Mouse (Mus musculus) forebrain, embryonic 11.5 days (tissue): ENCODE measurements around the gene Donson. TPM values are rescaled to one million over a fixed set of nuclear protein-coding genes. Genes with fewer than 3 reads are reported as not detected.
"Not testable (repeated sequence)": the region's sequence is repeated elsewhere in the genome, so short reads cannot be mapped to it uniquely, and the experiment has no call there.

Experiments
- ATAC-seq: fragments of 200-750 bp; cut with Nextera tagmentation; replicated peaks from 2 replicates; pipeline ENCODE4 v1.8.0; 2017; ENCODE audit warnings: moderate TSS enrichment; ENCODE audit not compliant: low FRiP score
- DNase-seq: peaks from one replicate; pipeline ENCODE4 v3.0.0-alpha.2; 2017; ENCODE audit warnings: low spot score
- H3K27ac ChIP-seq: fragments of 300-500 bp; sonication (generic); 2 replicates; pipeline ENCODE4 v1.5.1; 2014; ENCODE audit warnings: low read depth, low read length
- H3K27me3 ChIP-seq: fragments of 300-500 bp; sonication (generic); 2 replicates; pipeline ENCODE4 v1.6.1; 2014; ENCODE audit warnings: mild to moderate bottlenecking, low read length, mixed read lengths; ENCODE audit not compliant: control insufficient read depth, insufficient read depth
- H3K36me3 ChIP-seq: fragments of 300-500 bp; sonication (generic); 2 replicates; pipeline ENCODE4 v1.6.1; 2014; ENCODE audit warnings: mild to moderate bottlenecking, low read length, moderate library complexity, mixed read lengths; ENCODE audit not compliant: control insufficient read depth, insufficient read depth
- H3K4me1 ChIP-seq: fragments of 300-500 bp; sonication (generic); replicated peaks from 2 replicates; pipeline ENCODE4 v1.6.1; 2014; ENCODE audit warnings: low read length, mixed read lengths; ENCODE audit not compliant: control insufficient read depth, insufficient read depth
- H3K4me2 ChIP-seq: fragments of 300-500 bp; sonication (generic); 2 replicates; pipeline ENCODE4 v1.6.1; 2014; ENCODE audit warnings: low read depth, mild to moderate bottlenecking, low read length, moderate library complexity, mixed read lengths; ENCODE audit not compliant: severe bottlenecking
- H3K4me3 ChIP-seq: fragments of 300-500 bp; sonication (generic); 2 replicates; pipeline ENCODE4 v1.5.1; 2014; ENCODE audit warnings: low read depth, low read length
- H3K9ac ChIP-seq: fragments of 300-500 bp; sonication (generic); 2 replicates; pipeline ENCODE4 v1.6.1; 2014; ENCODE audit warnings: low read length
- H3K9me3 ChIP-seq: fragments of 300-500 bp; sonication (generic); 2 replicates; pipeline ENCODE4 v1.6.1; 2016; ENCODE audit warnings: low read length, mixed read lengths; ENCODE audit not compliant: control insufficient read depth
- WGBS: fragments of 180-500 bp; shearing (Covaris S2); extraction: QIAGEN DNeasy Blood & Tissue Kit; methylation state at CpG from one replicate; pipeline ENCODE4 v1.1.7; 2014; 5-methylcytosine and 5-hydroxymethylcytosine counted together
- polyA plus RNA-seq: library from polyadenylated mRNA; unstranded; fragments of >200 nt; fragmentation: Nextera tagmentation; extraction: Ambion mirVana; gene quantifications from 2 replicates; pipeline ENCODE4 v1.2.1, GENCODE M21; 2014

Donson gene
- polyA plus RNA-seq, 1 experiment from 2014 or later: 42.1 TPM

- not testable (repeated sequence) for H3K27ac ChIP-seq, H3K9me3 ChIP-seq, H3K9ac ChIP-seq, DNase-seq, H3K4me2 ChIP-seq, ATAC-seq, H3K4me1 ChIP-seq, H3K27me3 ChIP-seq, H3K36me3 ChIP-seq, H3K4me3 ChIP-seq
- WGBS: no CpG with 5 or more reads among the region's 2 CpGs
Measured at GRCm38 (mm10) chr16:91645420-91645819, 43.1 kb downstream of the Donson start.

DNA sequence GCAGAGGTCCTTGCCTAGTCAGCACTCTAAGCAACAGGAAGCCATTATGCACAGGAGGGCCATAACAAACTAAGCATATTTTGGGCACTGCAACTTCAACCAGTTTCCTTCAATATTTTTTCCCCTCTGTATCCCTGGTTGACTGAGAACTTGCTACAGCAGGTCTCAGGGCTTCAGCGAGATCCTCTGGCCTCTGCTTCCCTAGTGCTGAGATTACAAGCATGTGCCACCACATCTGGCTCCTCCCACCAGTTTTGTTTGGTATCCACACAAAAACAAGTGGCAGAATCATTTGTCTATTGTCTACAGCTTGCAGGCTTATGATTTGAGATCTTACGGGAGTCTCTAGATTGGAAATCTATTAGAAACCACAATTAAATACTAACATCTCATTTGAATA, 43.7 kb downstream of the Donson start:
- Histone ChIP-seq H3K27ac (no peak overlapping the region), H3K36me3 (peaks cover 5% of the 10 kb centered on the region; the same call in 1 of the 2 replicates), H3K9ac (no peak overlapping the region), H3K4me2 (no peak overlapping the region), H3K27me3 (no peaks in the 10 kb centered on the region), H3K4me1 (no peaks in the 10 kb centered on the region), H3K9me3 (no peaks in the 10 kb centered on the region), H3K4me3 (no peak overlapping the region)
- no peak for DNase-seq
- WGBS: 77% methylated on average over 2 of the region's 2 CpGs
- ATAC-seq: no peak

DNA sequence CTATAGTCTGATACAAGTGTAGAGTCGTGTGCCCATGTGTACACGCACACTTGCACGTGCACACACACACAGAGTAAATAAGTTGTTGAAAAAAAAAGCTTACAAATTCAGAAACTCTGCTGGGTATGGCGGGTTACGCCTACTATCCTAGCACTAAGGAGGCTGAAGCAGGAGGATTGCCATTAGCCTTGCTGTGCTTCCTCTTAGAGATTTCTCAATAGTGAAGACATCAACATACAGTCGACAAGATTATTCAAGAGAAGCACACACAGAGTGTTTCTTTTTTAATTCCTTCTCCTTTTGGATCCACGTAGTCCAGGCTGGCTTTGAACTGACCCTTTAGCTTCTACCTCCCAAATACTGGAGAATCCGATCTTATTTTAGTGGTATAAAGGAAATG, 48.4 kb downstream of the Donson start:
- H3K36me3 ChIP-seq: peaks cover 18% of the 10 kb centered on the region
- 93% methylated on average over 8 of the region's 8 CpGs for WGBS
- no peaks in the 10 kb centered on the region for H3K9me3 ChIP-seq

GRCm38 (mm10) chr16:91639636-91640035, 48.9 kb downstream of the Donson start:
- DNase-seq: peak; percentile 22
- Histone ChIP-seq H3K4me2 (no peak overlapping the region), H3K9me3 (no peaks in the 10 kb centered on the region), H3K4me1 (no peaks in the 10 kb centered on the region), H3K27me3 (no peaks in the 10 kb centered on the region), H3K9ac (no peak overlapping the region), H3K27ac (no peak overlapping the region), H3K4me3 (no peak overlapping the region), H3K36me3 (peaks cover 21% of the 10 kb centered on the region)
- no peak for ATAC-seq
- 93% methylated on average over 2 of the region's 2 CpGs for whole genome bisulfite sequencing

More for the DNA sequence above, 48.4 kb downstream of the Donson start:
- no peak overlapping the region for H3K4me2 ChIP-seq
- H3K9ac ChIP-seq: no peak overlapping the region
- no peak overlapping the region for H3K27ac ChIP-seq
- no peaks in the 10 kb centered on the region for H3K4me1 ChIP-seq
- DNase-seq: no peak
- H3K27me3 ChIP-seq: no peaks in the 10 kb centered on the region
- H3K4me3 ChIP-seq: no peak overlapping the region
- ATAC-seq: no peak

- 94% methylated on average over 5 of the region's 5 CpGs for WGBS
- H3K9me3 ChIP-seq: no peaks in the 10 kb centered on the region
Measured at GRCm38 (mm10) chr16:91639161-91639560, 49.4 kb downstream of the Donson start.

GRCm38 (mm10) chr16:91633641-91634040, 54.9 kb downstream of the Donson start:
- WGBS: 92% methylated on average over 12 of the region's 12 CpGs
- H3K36me3 ChIP-seq: peaks cover 25% of the 10 kb centered on the region
- H3K27me3 ChIP-seq: no peaks in the 10 kb centered on the region
- DNase-seq: no peak
- H3K9me3 ChIP-seq: no peaks in the 10 kb centered on the region
- H3K27ac ChIP-seq: no peak overlapping the region
- no peaks in the 10 kb centered on the region for H3K4me1 ChIP-seq
- ATAC-seq: no peak
- H3K4me3 ChIP-seq: no peak overlapping the region
- H3K4me2 ChIP-seq: no peak overlapping the region
- H3K9ac ChIP-seq: no peak overlapping the region

More at GRCm38 (mm10) chr16:91639161-91639560, 49.4 kb downstream of the Donson start:
- Histone ChIP-seq H3K4me2 (no peak overlapping the region), H3K36me3 (peaks cover 21% of the 10 kb centered on the region), H3K4me1 (no peaks in the 10 kb centered on the region), H3K27ac (no peak overlapping the region), H3K27me3 (no peaks in the 10 kb centered on the region), H3K9ac (no peak overlapping the region), H3K4me3 (no peak overlapping the region)
- DNase-seq (peak; percentile 21), ATAC-seq (no peak)

GRCm38 (mm10) chr16:91632940-91633339, 55.6 kb downstream of the Donson start:
- peaks cover 23% of the 10 kb centered on the region for H3K36me3 ChIP-seq
- H3K4me2 ChIP-seq: no peak overlapping the region
- no peak overlapping the region for H3K4me3 ChIP-seq
- no peaks in the 10 kb centered on the region for H3K27me3 ChIP-seq
- ATAC-seq (no peak), DNase-seq (no peak)
- H3K9ac ChIP-seq: no peak overlapping the region
- H3K27ac ChIP-seq: no peak overlapping the region
- H3K9me3 ChIP-seq: no peaks in the 10 kb centered on the region
- no peaks in the 10 kb centered on the region for H3K4me1 ChIP-seq
- WGBS: 93% methylated on average over 7 of the region's 7 CpGs

DNA sequence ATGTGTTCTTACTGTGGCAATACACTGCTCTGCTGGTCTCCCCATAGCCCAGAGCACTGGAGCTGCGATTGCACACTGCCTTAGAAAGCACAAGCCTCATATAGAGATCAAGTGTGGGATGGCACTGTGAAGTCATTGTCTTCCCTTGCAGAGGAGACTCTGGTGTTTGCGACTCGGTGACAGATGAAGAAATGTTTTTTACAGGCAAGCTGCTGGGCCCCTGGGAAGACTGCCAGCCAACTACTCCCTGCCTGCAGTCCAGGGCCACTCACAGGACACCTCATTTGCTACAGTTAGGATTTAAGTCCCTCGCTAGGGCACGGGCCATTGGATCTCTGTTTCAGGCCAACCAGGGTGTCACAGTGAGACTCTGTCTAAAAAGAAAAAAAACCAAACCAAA, 56.1 kb downstream of the Donson start:
- DNase-seq: no peak
- no peak overlapping the region for H3K4me3 ChIP-seq
- ATAC-seq: no peak
- H3K9ac ChIP-seq: no peak overlapping the region
- no peaks in the 10 kb centered on the region for H3K27me3 ChIP-seq
- peaks cover 19% of the 10 kb centered on the region; the same call in 1 of the 2 replicates for H3K36me3 ChIP-seq
- no peak overlapping the region for H3K27ac ChIP-seq
- H3K4me2 ChIP-seq: no peak overlapping the region
- WGBS: 92% methylated on average over 5 of the region's 5 CpGs
- no peaks in the 10 kb centered on the region for H3K4me1 ChIP-seq
- no peaks in the 10 kb centered on the region for H3K9me3 ChIP-seq

DNA sequence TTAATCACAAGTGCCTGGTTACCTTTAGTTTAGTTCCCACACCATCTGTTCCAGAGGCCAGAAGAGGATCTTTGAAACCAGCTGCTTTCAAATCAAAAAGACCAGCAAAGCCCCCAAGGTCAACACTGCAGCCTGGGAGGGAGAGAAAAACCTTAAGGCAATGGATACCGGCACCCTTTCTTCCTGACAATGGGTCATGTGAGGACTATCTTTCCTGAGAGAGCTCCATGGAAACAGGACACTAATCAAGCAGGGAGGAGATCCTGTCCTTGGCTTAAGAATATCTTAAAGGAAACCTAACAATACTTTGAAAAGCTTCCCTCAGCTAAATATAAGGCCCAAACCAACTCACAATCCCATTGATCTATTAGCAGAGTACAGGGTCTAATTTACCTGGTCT, 58.0 kb downstream of the Donson start:
- no peak for DNase-seq
- H3K9me3 ChIP-seq: no peaks in the 10 kb centered on the region

More for the DNA sequence above, 58.0 kb downstream of the Donson start:
- no peak overlapping the region for H3K4me2 ChIP-seq
- H3K27me3 ChIP-seq: no peaks in the 10 kb centered on the region
- no peaks in the 10 kb centered on the region for H3K4me1 ChIP-seq
- 90% methylated on average over 1 of the region's 1 CpGs for WGBS
- no peak overlapping the region for H3K9ac ChIP-seq
- ATAC-seq: no peak
- peaks cover 14% of the 10 kb centered on the region; the same call in 1 of the 2 replicates for H3K36me3 ChIP-seq
- no peak overlapping the region for H3K27ac ChIP-seq
- no peak overlapping the region for H3K4me3 ChIP-seq
